Mouse (Mus musculus) cerebellum, postnatal 10 days (tissue): ENCODE results near the gene Hnrnpul1.
"Not testable (repeated sequence)": the region's sequence is repeated elsewhere in the genome, so short reads cannot be mapped to it uniquely, and the experiment has no call there.

Experiments used
- DNase-seq, 2 experiments: peaks; one replicate each; pipeline ENCODE4 v3.0.0; 2021; ENCODE audit warnings: mixed read lengths in 2 of 2

Hnrnpul1 gene

DNA sequence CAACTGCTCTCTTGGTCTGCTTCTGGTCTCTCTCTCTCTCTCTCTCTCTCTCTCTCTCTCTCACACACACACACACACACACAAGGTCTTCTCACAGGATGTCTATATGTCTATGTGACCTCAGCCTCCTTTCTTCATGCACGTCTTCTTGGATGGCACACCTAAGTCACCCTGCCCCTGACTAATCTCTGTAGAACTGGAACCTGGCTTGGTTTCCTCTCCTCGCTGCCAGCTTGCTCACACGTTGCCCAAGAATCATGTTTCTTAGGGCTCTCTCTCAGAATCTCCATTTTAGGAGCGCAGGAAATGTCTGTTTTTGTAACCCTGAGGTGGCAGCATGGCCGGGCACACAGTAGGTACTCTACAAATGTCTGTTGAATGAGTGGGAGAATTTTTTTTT lies 25.5 kb upstream of the Hnrnpul1 start:
- no peak for DNase-seq

DNA sequence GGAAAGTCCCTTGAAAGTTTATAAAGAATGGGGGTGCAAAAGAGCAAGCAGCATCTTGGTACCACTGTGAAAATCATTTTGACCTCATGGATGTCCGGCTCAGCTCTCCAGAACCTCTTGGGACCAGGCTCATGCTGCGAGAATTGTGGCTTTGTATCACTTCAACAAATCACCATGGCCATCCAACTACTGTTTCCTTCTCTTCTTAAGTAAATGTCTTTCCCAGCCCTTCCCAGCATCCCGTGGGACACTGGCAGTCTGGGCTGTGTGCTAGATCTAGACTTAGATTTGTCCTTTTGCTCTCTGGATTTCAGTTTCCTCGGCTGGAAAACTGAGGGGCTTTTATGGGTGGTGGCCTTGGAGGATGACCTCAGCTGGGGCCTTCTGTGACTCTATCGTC lies 13.7 kb upstream of the Hnrnpul1 start:
- DNase-seq, result no peak

DNA sequence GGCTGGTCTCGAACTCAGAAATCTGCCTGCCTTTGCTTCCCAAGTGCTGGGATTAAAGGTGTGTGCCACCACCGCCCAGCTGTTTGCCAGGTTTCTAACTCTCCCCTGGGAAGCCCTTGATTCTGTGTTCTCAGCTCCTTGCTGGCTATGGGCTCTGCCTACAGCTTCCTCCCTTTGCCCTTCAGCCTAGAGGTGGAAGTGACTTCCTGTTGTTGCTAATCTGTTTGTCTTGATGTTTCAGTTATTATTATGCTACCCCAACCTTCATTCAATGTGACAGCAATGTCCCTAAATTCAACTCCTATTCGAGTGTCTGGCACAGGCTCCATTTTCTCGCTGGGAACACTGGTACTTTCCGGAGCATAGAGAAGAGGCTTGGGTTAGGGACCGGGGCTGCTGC lies 11.6 kb upstream of the Hnrnpul1 start:
- DNase-seq, result no peak

DNA sequence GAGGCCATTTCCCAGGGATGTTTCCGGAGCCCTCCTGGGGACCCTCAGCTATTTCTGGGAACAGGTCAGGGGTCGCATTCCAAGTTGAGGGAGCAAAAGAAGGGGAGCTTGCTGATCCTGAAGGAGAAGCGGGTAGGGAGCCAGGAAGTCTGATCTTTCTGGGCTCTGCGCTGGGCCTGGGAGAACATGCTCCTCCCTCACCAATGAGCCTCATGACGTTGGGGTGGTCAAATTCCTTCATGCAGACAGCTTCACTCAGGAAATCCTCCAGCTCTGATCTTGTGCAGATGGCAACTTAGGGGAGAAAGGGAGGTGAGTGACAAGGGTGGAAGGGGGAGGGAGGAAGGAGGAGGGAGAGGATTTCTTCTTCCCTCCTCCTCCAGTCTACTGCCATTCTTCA lies 9.7 kb upstream of the Hnrnpul1 start:
- DNase-seq, result no peak

- DNase-seq, result no peak
These were observed 9.1 kb upstream of the Hnrnpul1 start for GRCm38 (mm10) chr7:25763678-25764077.

DNA sequence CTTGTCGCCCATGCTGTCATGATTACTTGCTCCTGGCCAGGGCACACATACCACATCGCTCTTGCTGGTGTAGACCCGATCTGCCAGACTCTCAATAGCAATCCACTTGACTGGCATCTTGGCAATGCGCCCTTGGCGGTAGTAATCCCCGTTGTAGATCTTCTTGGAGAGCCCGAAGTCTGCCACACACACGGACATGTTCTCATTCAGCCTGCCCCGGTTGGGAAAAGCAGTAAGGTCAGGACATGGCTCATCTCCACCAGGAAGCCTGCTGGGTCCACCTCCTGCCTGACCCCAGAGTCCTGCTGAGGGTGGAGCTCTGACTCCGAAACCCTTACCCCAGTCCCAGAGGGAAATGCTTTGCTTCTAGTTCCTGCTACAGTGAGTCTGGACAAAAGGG lies 6.8 kb upstream of the Hnrnpul1 start:
- DNase-seq, result peak; percentile 49 to 56

DNA sequence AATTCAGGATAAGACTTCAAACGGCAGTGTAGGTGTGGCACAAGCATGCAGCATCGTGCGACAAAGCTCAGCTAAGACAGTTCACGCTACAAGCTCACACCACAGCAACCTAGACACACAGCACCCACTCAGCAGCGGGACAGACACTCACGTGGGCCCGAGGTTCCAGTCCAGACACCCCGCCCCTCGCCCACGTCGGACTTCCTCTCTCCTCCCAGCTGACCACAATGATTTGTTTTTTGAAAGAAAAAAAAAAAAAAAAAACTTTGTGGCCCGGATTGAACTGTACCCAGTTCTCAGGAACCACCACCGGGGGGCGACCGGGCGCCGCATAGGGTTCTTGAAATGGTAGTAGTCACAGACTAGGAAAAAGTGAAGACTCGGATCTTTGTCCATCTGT lies 1.5 kb upstream of the Hnrnpul1 start:
- DNase-seq, result peak; percentile 96 to 97

DNA sequence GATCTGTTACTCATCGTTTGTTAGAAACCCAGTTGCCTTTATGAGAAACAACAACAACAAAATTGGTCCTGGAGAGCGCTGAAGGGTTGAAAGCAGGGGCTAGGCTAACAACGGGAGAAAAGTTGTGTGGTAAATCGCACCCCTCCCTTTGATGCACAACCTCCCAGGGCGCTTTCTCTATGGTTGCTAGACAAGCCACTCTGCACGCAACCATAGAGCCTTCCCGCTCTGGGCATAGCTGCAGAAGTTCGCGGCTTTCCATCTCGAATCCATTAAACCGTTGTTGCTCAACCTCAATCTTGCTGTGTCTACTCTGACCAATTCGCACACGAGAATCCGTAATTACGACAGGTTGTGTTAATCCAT lies 894 bp upstream of the Hnrnpul1 start:
- DNase-seq, result peak; percentile 80 to 81

GRCm38 (mm10) chr7:25754439-25754737 lies 169 bp downstream of the Hnrnpul1 start:
- DNase-seq, result no peak

DNA sequence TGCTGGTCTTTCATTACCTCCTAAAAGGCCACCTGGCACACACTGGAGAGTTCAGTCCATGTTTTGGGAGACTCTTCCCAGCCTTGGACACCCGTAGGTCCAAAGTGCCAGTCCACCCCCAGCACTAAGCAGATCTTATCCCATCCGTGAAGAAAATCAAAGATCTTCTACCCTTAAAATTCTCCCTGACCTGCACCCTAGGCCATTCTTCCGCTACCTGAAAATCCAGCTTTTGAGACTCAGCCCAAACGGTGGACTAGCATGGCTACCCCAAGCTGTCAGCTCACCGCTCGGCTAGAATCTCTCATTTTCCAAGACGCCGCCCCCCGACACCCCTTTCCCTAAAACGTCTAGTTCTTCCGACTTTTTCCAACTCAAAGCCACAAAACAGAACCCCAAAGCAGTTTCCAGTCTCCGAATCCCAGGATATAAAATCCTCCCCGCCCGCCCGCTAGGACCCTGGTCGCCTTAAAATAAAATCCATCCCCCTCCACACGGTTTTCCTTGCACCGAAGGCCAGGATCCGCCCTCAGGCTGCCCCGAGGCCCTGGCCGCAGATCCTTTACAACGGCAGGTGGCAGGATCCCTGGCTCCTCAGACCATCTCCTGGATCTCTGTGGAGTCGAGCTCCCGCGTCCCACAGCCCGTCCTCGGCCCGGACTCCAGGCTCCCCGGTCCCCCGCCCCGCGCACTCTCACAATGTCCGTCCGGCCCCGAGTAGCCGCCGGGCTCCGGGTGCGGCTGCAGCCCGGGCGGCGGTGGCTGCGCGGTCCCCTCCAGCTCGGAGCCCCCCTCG lies 716 bp downstream of the Hnrnpul1 start:
- DNase-seq, result peak; percentile 68 to 76

DNA sequence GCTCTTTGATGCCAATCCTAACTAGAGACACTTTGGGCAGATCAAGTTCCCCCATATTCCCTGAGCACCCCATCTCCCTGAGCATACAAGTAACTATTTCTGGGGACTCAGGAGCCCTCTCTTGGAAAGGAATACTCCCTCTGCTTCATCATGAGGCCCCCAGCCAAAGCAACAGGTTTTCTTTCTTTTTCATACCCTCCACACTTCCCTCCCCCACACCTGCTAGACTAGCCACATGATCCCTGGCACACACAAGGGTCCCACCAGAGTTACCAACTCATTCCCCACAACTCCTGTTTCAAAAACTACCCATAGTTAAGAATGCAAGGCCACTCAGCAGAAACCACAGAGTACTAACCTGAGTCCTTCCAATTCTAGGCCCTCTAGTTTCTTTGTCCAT lies 1.5 kb downstream of the Hnrnpul1 start:
- DNase-seq, result peak; percentile 18 to 30

DNA sequence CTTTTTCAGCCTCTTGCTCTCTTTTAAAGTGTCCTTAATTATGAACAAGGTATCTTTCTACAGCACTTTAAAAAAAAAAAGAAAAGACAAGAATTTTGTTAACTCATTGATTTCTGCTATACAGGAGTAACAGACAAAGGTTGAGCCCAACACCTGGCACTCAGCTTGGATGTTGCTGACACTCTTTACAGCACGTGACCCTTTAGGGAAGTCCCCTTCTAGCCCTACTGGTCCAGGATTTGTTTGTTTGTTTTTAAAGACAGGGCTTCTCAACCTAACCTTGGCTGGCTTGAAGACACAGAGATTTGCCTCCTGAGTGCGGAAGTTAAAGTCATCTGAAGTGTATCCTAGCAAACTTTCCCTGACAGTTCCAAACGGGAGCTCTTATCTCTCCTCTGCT lies 7.7 kb downstream of the Hnrnpul1 start:
- DNase-seq, result no peak

DNA sequence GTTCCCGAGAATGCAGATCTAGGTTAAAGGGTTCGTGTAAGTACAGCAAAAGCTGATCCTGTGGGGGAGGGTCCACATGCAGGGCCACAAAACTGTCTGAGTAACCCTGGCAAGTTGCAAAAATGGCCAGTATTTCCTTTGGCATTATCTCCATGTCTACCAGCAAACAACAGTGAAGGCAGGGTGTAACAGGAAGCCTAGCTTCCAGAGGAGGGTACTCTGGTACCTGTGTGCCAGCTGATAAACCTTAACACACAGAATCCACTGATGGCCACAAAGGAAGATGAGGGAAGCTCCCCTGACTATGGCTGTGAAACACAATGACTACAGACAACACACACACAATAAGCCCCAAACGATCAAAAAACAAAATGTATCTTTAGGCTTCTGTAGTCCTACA lies 16.3 kb downstream of the Hnrnpul1 start:
- DNase-seq, result no peak

DNA sequence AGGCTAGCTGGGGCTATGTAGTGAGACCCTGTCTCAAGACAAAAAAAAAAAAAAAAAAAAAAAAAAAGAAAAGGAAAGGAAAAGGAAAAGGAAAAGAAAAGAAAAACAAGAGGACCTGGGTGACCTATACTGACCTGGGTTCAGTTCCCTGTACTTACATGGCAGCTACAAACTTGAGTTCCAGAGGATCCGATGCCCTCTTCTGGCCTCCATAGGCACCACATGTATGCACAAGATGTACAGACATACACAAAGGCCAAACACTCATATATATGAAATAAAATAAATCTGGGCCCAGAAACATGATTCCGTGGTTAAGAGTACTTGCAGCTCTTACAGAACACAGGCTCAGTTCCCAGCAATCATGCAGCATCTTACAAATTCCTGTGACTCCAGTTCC lies 17.6 kb downstream of the Hnrnpul1 start:
- DNase-seq, result no peak

- no peak for DNase-seq
These were observed 19.6 kb downstream of the Hnrnpul1 start for GRCm38 (mm10) chr7:25734991-25735390.

DNA sequence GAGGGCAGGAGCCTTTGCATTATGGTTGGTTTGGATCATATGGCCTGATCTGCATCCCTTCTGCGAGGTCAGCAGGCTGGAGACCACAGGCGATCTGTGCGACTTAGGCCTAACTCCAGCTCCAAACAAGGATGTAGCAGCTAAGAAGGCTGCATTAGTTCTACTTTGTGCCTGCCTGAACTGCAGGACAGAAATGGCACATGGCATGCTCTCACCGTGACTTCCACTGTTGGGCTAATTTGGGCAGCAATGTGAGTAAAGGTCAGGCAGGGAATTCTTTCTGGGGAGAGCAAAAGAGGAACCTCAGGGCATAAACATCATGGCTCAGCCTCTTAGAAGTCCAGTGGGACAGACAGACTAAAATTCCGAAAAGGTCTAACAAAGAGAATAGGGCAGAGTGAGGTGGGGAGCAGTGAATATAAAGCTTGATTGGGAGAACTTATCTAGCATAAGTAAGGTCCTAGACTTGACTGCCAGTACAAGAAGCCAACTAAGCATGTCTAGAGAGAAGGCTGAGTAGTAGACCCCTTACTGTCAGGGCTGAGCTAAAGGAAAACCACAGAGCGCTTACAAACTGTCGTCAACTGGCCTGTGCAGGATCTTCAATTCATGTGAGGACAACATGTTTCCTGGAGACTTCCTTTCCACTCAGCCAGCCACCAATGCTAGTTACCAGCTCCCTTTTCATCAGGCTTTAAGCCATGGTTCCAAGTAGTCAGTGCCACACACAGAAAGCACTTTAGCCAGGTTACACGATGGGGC lies 23.1 kb downstream of the Hnrnpul1 start:
- DNase-seq, result no peak

DNA sequence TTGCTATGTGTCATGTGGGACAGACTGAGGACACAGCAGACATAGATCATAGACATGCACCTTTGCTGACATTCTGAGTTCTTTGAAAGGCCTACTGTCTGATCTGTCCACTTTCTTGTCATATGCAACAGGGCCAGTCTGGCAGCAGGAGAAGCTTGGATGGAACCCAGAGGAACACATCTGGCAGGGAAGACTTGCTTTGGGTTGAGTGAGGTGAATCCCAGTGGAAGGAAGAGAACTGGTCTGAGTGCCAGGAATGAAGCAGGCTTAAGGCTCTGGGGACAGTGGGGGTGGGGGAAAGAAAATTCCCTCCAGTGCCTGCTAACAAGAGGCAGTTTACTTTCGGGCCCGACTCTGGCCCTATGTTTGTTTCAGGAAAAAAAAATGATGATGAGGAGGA lies 24.7 kb downstream of the Hnrnpul1 start:
- DNase-seq, result no peak

DNA sequence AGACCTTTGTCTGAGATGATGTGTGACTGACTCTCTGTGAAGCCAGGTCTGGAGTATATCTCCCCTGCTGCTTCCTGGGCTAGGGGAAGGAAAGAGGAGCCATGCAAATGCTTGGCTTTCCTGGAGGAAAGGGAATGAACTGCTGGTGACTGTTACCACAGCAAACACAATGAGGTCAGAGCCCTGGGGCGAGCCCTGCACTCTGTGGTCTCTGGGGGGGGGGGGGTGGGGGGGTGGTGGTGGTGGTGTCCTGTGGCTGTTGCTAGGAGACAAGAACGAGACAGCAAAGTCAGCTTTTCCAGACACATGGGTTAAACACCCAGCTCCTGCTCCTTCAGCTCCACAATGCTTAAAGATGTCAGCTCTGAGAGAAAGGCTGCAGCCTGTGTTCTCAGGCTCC lies 25.2 kb downstream of the Hnrnpul1 start:
- no peak for DNase-seq

GRCm38 (mm10) chr7:25727800-25728199 lies 26.8 kb downstream of the Hnrnpul1 start:
- no peak for DNase-seq

- no peak for DNase-seq
These were observed 28.7 kb downstream of the Hnrnpul1 start for GRCm38 (mm10) chr7:25725886-25726285.

DNA sequence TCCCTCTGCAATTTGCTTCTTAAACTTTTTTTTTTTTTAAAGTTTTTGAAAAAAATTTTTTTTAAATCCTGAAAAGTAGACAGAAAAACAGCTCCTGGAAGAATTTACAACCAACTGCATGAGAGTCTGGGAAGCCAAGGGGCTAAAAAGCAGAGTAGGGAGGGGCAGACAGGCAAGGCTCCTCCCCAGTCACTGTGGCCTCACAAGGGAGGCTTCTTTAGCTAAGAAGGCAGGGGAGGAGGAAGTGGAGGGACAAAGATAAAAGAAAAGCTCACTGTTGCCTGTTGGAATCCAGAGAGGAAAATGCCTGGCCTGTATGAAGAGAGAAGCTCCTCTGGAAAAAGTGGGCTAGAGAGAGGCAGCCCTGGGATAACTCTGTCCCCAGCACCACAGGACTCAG lies 32.8 kb downstream of the Hnrnpul1 start:
- DNase-seq, result not testable (repeated sequence)

- no peak for DNase-seq
These were observed 33.8 kb downstream of the Hnrnpul1 start for GRCm38 (mm10) chr7:25720760-25721159.

GRCm38 (mm10) chr7:25719761-25720610 lies 34.6 kb downstream of the Hnrnpul1 start:
- DNase-seq, result peak; percentile 87 to 90
